In genomic region chr10:7234601-7235000, GRCm38 (mm10) we compare ENCODE assay signal across 13 mouse cellular contexts. TPM values are rescaled to one million over a fixed set of nuclear protein-coding genes. Genes with fewer than 3 reads are reported as not detected.
DNase-seq lines count a peak whose midpoint lies in the region; ATAC-seq and TF ChIP-seq lines count a peak whose summit lies in the region.
"Had no signal": no experiment of that assay in that cellular context is flagged by ENCODE, and none has a peak within 500 bp of the region (broad histone marks: within the 10 kb centered on the region; RNA-seq: fewer than 3 reads in every experiment).

No protein-coding gene starts in this region.

- no peak for TF ChIP-seq CTCF in forebrain, postnatal 0 days (IDR thresholded peaks at IDR 0.05; ENCODE audit: low read depth)

- WGBS in forebrain, embryonic 15.5 days: 25% methylated on average over 3 of the region's 5 CpGs
- WGBS in forebrain, postnatal 0 days: 34% methylated on average over 3 of the region's 5 CpGs
- WGBS in kidney, embryonic 14.5 days: 50% methylated on average over 3 of the region's 5 CpGs

- H3K4me2 ChIP-seq in forebrain, embryonic 15.5 days (replicated peaks): no peak overlapping the region
- H3K4me2 ChIP-seq in forebrain, postnatal 0 days (ENCODE audit: low read depth): no peak overlapping the region
- H3K4me2 ChIP-seq in kidney, embryonic 14.5 days (replicated peaks; ENCODE audit: low read depth, low read length): no peak overlapping the region

- H3K9me3 ChIP-seq in forebrain, embryonic 15.5 days: no peaks in the 10 kb centered on the region
- H3K9me3 ChIP-seq in forebrain, postnatal 0 days (ENCODE audit: low read length): no peaks in the 10 kb centered on the region
- H3K9me3 ChIP-seq in kidney, embryonic 14.5 days (ENCODE audit: control insufficient read depth, low read length): no peaks in the 10 kb centered on the region
- H3K9me3 ChIP-seq: forebrain, embryonic 10.5 days; G1E had no signal

- 0 out of 2 replicates have a peak, but pooled peaks have one; percentile 32 for ATAC-seq in forebrain, embryonic 15.5 days (replicated peaks)
- ATAC-seq in forebrain, postnatal 0 days: no peak
- no peak for ATAC-seq in kidney, embryonic 14.5 days (ENCODE audit: low FRiP score, low TSS enrichment)
- ATAC-seq: intestine, postnatal 0 days had no signal

- H3K9ac ChIP-seq in forebrain, embryonic 15.5 days (replicated peaks): no peak overlapping the region
- no peak overlapping the region for H3K9ac ChIP-seq in forebrain, postnatal 0 days
- H3K9ac ChIP-seq in kidney, embryonic 14.5 days (ENCODE audit: low read depth, low read length): no peak overlapping the region

- H3K36me3 ChIP-seq in forebrain, embryonic 15.5 days: no peaks in the 10 kb centered on the region
- no peaks in the 10 kb centered on the region for H3K36me3 ChIP-seq in forebrain, postnatal 0 days (ENCODE audit: insufficient read depth)
- no peaks in the 10 kb centered on the region for H3K36me3 ChIP-seq in kidney, embryonic 14.5 days (ENCODE audit: control insufficient read depth, insufficient read depth, low read length)
- H3K36me3 ChIP-seq: forebrain, embryonic 10.5 days; G1E had no signal

- H3K27me3 ChIP-seq in forebrain, embryonic 15.5 days: no peaks in the 10 kb centered on the region
- H3K27me3 ChIP-seq in forebrain, postnatal 0 days (ENCODE audit: insufficient read depth, low read length): no peaks in the 10 kb centered on the region
- H3K27me3 ChIP-seq in kidney, embryonic 14.5 days (ENCODE audit: control insufficient read depth, insufficient read depth, low read length): no peaks in the 10 kb centered on the region

- peaks cover 2% of the 10 kb centered on the region; the same call in 1 of the 2 replicates for H3K4me1 ChIP-seq in forebrain, embryonic 15.5 days
- no peaks in the 10 kb centered on the region for H3K4me1 ChIP-seq in forebrain, postnatal 0 days (ENCODE audit: insufficient read depth)
- no peaks in the 10 kb centered on the region for H3K4me1 ChIP-seq in kidney, embryonic 14.5 days (ENCODE audit: control insufficient read depth, insufficient read depth, low read length)

- H3K4me3 ChIP-seq in forebrain, embryonic 15.5 days: no peak overlapping the region
- no peak overlapping the region for H3K4me3 ChIP-seq in forebrain, postnatal 0 days (ENCODE audit: low read depth, low read length)
- no peak overlapping the region for H3K4me3 ChIP-seq in kidney, embryonic 14.5 days (ENCODE audit: low read length)
- H3K4me3 ChIP-seq: forebrain, embryonic 10.5 days had no signal

- no peak for DNase-seq in forebrain, postnatal 0 days
- DNase-seq in kidney, adult 9 months: peak; percentile 28
- peak; percentile 46 for DNase-seq in adipocyte (ENCODE audit: low spot score)
- peak; percentile 52 to 63 for DNase-seq in cerebellum, postnatal 25 days
- DNase-seq in B cell, adult 2 months: no peak
- no peak for DNase-seq in layer of hippocampus, postnatal 25 days (ENCODE audit: extremely low spot score in 1 of 2, low spot score in 1 of 2)
- DNase-seq: gastrocnemius, postnatal 14 days; lung, postnatal 4 days had no signal

- no peak overlapping the region for H3K27ac ChIP-seq in forebrain, embryonic 15.5 days (replicated peaks)
- H3K27ac ChIP-seq in forebrain, postnatal 0 days (ENCODE audit: low read depth, low read length): no peak overlapping the region
- no peak overlapping the region for H3K27ac ChIP-seq in kidney, embryonic 14.5 days (ENCODE audit: low read depth, low read length)
- H3K27ac ChIP-seq: forebrain, embryonic 10.5 days had no signal

RNA-seq across cellular contexts. Expression of gene Cnksr3, which starts 22.6 kb away (rescaled TPM):
- 3.1 and 3.5 TPM in 2 replicates for polyA plus RNA-seq in forebrain, embryonic 15.5 days (2015; fragmentation: Nextera tagmentation; extraction: Ambion mirVana)
- total RNA-seq in forebrain, postnatal 0 days (2014; rRNA removed): 2.4 and 3.5 TPM in 2 replicates
- polyA plus RNA-seq in forebrain, postnatal 0 days (2015; fragmentation: Nextera tagmentation; extraction: Ambion mirVana): 1.8 and 2.0 TPM in 2 replicates
- polyA plus RNA-seq in kidney, embryonic 14.5 days (2014; fragmentation: Nextera tagmentation; extraction: Ambion mirVana): 8.3 and 15.2 TPM in 2 replicates
- 10 to 100 TPM in 1 of 2 experiments, 1 to 10 TPM in 1; 9.8 to 10.6 TPM for total RNA-seq in layer of hippocampus, postnatal 25 days (2021)
- total RNA-seq: G1E had no signal
- polyA plus RNA-seq: G1E had no signal

Comparison
In these comparisons a context has a peak if more than half of its experiments do, and no peak if none do; other contexts are left out.
1. DNase-seq: peak in kidney, adult 9 months (single experiment), adipocyte (single experiment) and cerebellum, postnatal 25 days (2 of 2); none in forebrain, postnatal 0 days (single experiment), B cell, adult 2 months (0 of 2) and layer of hippocampus, postnatal 25 days (0 of 2).